ENCODE assay signal across 33 mouse cellular contexts in genomic region chr4:129451471-129452169, GRCm38 (mm10). TPM values are rescaled to one million over a fixed set of nuclear protein-coding genes. Genes with fewer than 3 reads are reported as not detected.
DNase-seq lines count a peak whose midpoint lies in the region; ATAC-seq and TF ChIP-seq lines count a peak whose summit lies in the region.
"Had no signal": no experiment of that assay in that cellular context is flagged by ENCODE, and none has a peak within 500 bp of the region (broad histone marks: within the 10 kb centered on the region; RNA-seq: fewer than 3 reads in every experiment).

No protein-coding gene starts in this region.

- H3K27me3 ChIP-seq in intestine, postnatal 0 days (replicated peaks; ENCODE audit: control insufficient read depth, insufficient read depth, low read length) = no peaks in the 10 kb centered on the region
- no peaks in the 10 kb centered on the region for H3K27me3 ChIP-seq in intestine, embryonic 16.5 days (replicated peaks; ENCODE audit: control insufficient read depth, insufficient read depth, low read length)
- H3K27me3 ChIP-seq in midbrain, embryonic 11.5 days (ENCODE audit: control insufficient read depth, insufficient read depth, low read length) = no peaks in the 10 kb centered on the region
- H3K27me3 ChIP-seq in midbrain, embryonic 13.5 days = no peaks in the 10 kb centered on the region
- H3K27me3 ChIP-seq: embryonic facial prominence, embryonic 12.5 days; forebrain, embryonic 15.5 days; heart, embryonic 12.5 days; kidney, embryonic 15.5 days; liver, embryonic 15.5 days; midbrain, embryonic 12.5 days had no signal

- H3K36me3 ChIP-seq in intestine, postnatal 0 days (ENCODE audit: control insufficient read depth, insufficient read depth) = no peaks in the 10 kb centered on the region
- H3K36me3 ChIP-seq in intestine, embryonic 16.5 days (ENCODE audit: control insufficient read depth, insufficient read depth, low read length) = no peaks in the 10 kb centered on the region
- no peaks in the 10 kb centered on the region for H3K36me3 ChIP-seq in midbrain, embryonic 11.5 days (ENCODE audit: control insufficient read depth, insufficient read depth, low read length)
- H3K36me3 ChIP-seq in midbrain, embryonic 13.5 days = no peaks in the 10 kb centered on the region
- H3K36me3 ChIP-seq: embryonic facial prominence, embryonic 12.5 days; forebrain, embryonic 10.5 days; forebrain, embryonic 15.5 days; heart, embryonic 12.5 days; kidney, embryonic 15.5 days; liver, embryonic 15.5 days; midbrain, embryonic 12.5 days had no signal

- peak; percentile 28 for DNase-seq in midbrain, embryonic 11.5 days (ENCODE audit: low spot score, missing footprints)
- no peak for DNase-seq in embryo, embryonic 10 days (ENCODE audit: low spot score)
- DNase-seq: adrenal gland, adult 8-10 months; cerebellum, adult 8-10 months; cerebellum, postnatal 25 days; gastrocnemius, postnatal 36 days; heart, adult 2 months; kidney, adult 18-20 months; kidney, postnatal 25 days; layer of hippocampus, postnatal 36 days; left cerebral cortex, postnatal 4 days; lung, postnatal 10 days; thymus, postnatal 14 days had no signal

- ATAC-seq in intestine, postnatal 0 days = peak; percentile 43; the same call in 1 of the 2 replicates
- no peak for ATAC-seq in intestine, embryonic 16.5 days
- ATAC-seq in midbrain, embryonic 11.5 days (ENCODE audit: low FRiP score) = no peak
- no peak for ATAC-seq in midbrain, embryonic 13.5 days
- ATAC-seq in megakaryocyte progenitor cell, adult 5-6 weeks (replicated peaks; ENCODE audit: poor library complexity) = peak; percentile 53
- ATAC-seq in monocyte, adult 5-6 weeks (replicated peaks; ENCODE audit: insufficient number of reproducible peaks, low FRiP score, low TSS enrichment, poor library complexity, severe bottlenecking) = no peak
- ATAC-seq: forebrain, embryonic 15.5 days had no signal

- no peaks in the 10 kb centered on the region for H3K9me3 ChIP-seq in intestine, postnatal 0 days (ENCODE audit: control insufficient read depth)
- no peaks in the 10 kb centered on the region for H3K9me3 ChIP-seq in intestine, embryonic 16.5 days (ENCODE audit: control insufficient read depth, low read length)
- H3K9me3 ChIP-seq in midbrain, embryonic 11.5 days (ENCODE audit: control insufficient read depth, low read length) = no peaks in the 10 kb centered on the region
- no peaks in the 10 kb centered on the region for H3K9me3 ChIP-seq in midbrain, embryonic 13.5 days
- H3K9me3 ChIP-seq: embryonic facial prominence, embryonic 12.5 days; forebrain, embryonic 10.5 days; forebrain, embryonic 15.5 days; heart, embryonic 12.5 days; kidney, embryonic 15.5 days; liver, embryonic 15.5 days; midbrain, embryonic 12.5 days had no signal

- no peak overlapping the region for H3K27ac ChIP-seq in intestine, postnatal 0 days (ENCODE audit: low read depth, low read length)
- H3K27ac ChIP-seq in intestine, embryonic 16.5 days (ENCODE audit: low read length) = no peak overlapping the region
- no peak overlapping the region for H3K27ac ChIP-seq in midbrain, embryonic 11.5 days (ENCODE audit: low read depth, low read length)
- H3K27ac ChIP-seq in midbrain, embryonic 13.5 days = no peak overlapping the region
- H3K27ac ChIP-seq: embryonic facial prominence, embryonic 12.5 days; forebrain, embryonic 10.5 days; forebrain, embryonic 15.5 days; heart, adult 2 months; hindbrain, embryonic 14.5 days; kidney, embryonic 15.5 days; liver, embryonic 15.5 days; midbrain, embryonic 12.5 days had no signal

- H3K4me1 ChIP-seq in intestine, postnatal 0 days (replicated peaks; ENCODE audit: control insufficient read depth, insufficient read depth, low read length) = no peaks in the 10 kb centered on the region
- no peaks in the 10 kb centered on the region for H3K4me1 ChIP-seq in intestine, embryonic 16.5 days (ENCODE audit: control insufficient read depth, insufficient read depth, low read length)
- H3K4me1 ChIP-seq in midbrain, embryonic 11.5 days (ENCODE audit: control insufficient read depth, insufficient read depth, low read length) = no peaks in the 10 kb centered on the region
- H3K4me1 ChIP-seq in midbrain, embryonic 13.5 days (replicated peaks) = no peaks in the 10 kb centered on the region
- H3K4me1 ChIP-seq: embryonic facial prominence, embryonic 12.5 days; forebrain, embryonic 10.5 days; kidney, embryonic 15.5 days; midbrain, embryonic 12.5 days had no signal

- H3K9ac ChIP-seq in intestine, postnatal 0 days (ENCODE audit: low read depth, low read length) = no peak overlapping the region
- H3K9ac ChIP-seq in intestine, embryonic 16.5 days (ENCODE audit: low read depth, low read length) = no peak overlapping the region
- H3K9ac ChIP-seq in midbrain, embryonic 11.5 days (ENCODE audit: low read length) = no peak overlapping the region
- H3K9ac ChIP-seq in midbrain, embryonic 13.5 days (replicated peaks) = no peak overlapping the region
- H3K9ac ChIP-seq: embryonic facial prominence, embryonic 12.5 days; forebrain, embryonic 15.5 days; heart, embryonic 12.5 days; hindbrain, embryonic 14.5 days; kidney, embryonic 15.5 days; liver, embryonic 15.5 days; midbrain, embryonic 12.5 days had no signal

- H3K4me3 ChIP-seq in intestine, postnatal 0 days (ENCODE audit: low read depth, low read length) = no peak overlapping the region
- no peak overlapping the region for H3K4me3 ChIP-seq in intestine, embryonic 16.5 days (ENCODE audit: low read length)
- H3K4me3 ChIP-seq in midbrain, embryonic 11.5 days (ENCODE audit: low read depth, low read length) = no peak overlapping the region
- H3K4me3 ChIP-seq in midbrain, embryonic 13.5 days (replicated peaks) = no peak overlapping the region
- H3K4me3 ChIP-seq: embryonic facial prominence, embryonic 12.5 days; forebrain, embryonic 10.5 days; forebrain, embryonic 15.5 days; heart, adult 2 months; heart, embryonic 12.5 days; kidney, embryonic 15.5 days; liver, embryonic 15.5 days; midbrain, embryonic 12.5 days had no signal

- 75% methylated on average over 15 of the region's 15 CpGs for WGBS in intestine, postnatal 0 days
- WGBS in intestine, embryonic 16.5 days = 81% methylated on average over 15 of the region's 15 CpGs
- 87% methylated on average over 15 of the region's 15 CpGs for WGBS in midbrain, embryonic 11.5 days
- 86% methylated on average over 15 of the region's 15 CpGs for WGBS in midbrain, embryonic 13.5 days

- no peak overlapping the region for H3K4me2 ChIP-seq in intestine, postnatal 0 days (replicated peaks; ENCODE audit: low read depth)
- no peak overlapping the region for H3K4me2 ChIP-seq in intestine, embryonic 16.5 days (ENCODE audit: low read depth, low read length)
- no peak overlapping the region for H3K4me2 ChIP-seq in midbrain, embryonic 11.5 days
- H3K4me2 ChIP-seq in midbrain, embryonic 13.5 days (replicated peaks) = no peak overlapping the region
- H3K4me2 ChIP-seq: embryonic facial prominence, embryonic 12.5 days; forebrain, embryonic 15.5 days; heart, embryonic 12.5 days; hindbrain, embryonic 14.5 days; kidney, embryonic 15.5 days; liver, embryonic 15.5 days; midbrain, embryonic 12.5 days had no signal

- no peak for TF ChIP-seq CTCF in intestine, postnatal 0 days (IDR thresholded peaks at IDR 0.05; ENCODE audit: low read depth)

RNA-seq across cellular contexts. Expression of gene Bsdc1, which starts 9.8 kb away (rescaled TPM):
- 23.6 and 24.8 TPM in 2 replicates for polyA plus RNA-seq in intestine, postnatal 0 days (2015; fragmentation: Nextera tagmentation; extraction: Ambion mirVana)
- polyA plus RNA-seq in intestine, embryonic 16.5 days (2015; fragmentation: Nextera tagmentation; extraction: Ambion mirVana) = 24.5 and 24.7 TPM in 2 replicates
- 23.3 and 23.7 TPM in 2 replicates for polyA plus RNA-seq in midbrain, embryonic 11.5 days (2014; fragmentation: Nextera tagmentation; extraction: Ambion mirVana)
- 34.0 and 36.7 TPM in 2 replicates for polyA plus RNA-seq in midbrain, embryonic 13.5 days (2015; fragmentation: Nextera tagmentation; extraction: Ambion mirVana)
- total RNA-seq in megakaryocyte progenitor cell, adult 5-6 weeks (2015) = 14.4 and 14.6 TPM in 2 replicates
- total RNA-seq in megakaryocyte progenitor cell, adult 5-6 weeks (2017) = 23.1 and 24.8 TPM in 2 replicates
- 52.2 to 66.3 TPM (median 52.5 TPM) in 3 replicates for total RNA-seq in monocyte, adult 5-6 weeks (2017)

RNA-seq across cellular contexts. Expression of gene Zbtb8b, which starts 11.0 kb away (rescaled TPM):
- polyA plus RNA-seq in intestine, postnatal 0 days (2015; fragmentation: Nextera tagmentation; extraction: Ambion mirVana) = 0.14 and 0.29 TPM in 2 replicates
- polyA plus RNA-seq in intestine, embryonic 16.5 days (2015; fragmentation: Nextera tagmentation; extraction: Ambion mirVana) = 1.1 and 1.2 TPM in 2 replicates
- polyA plus RNA-seq in midbrain, embryonic 11.5 days (2014; fragmentation: Nextera tagmentation; extraction: Ambion mirVana) = 2.0 and 2.4 TPM in 2 replicates
- polyA plus RNA-seq in midbrain, embryonic 13.5 days (2015; fragmentation: Nextera tagmentation; extraction: Ambion mirVana) = 12.0 TPM in 2 replicates
- not detected in 2 replicates for total RNA-seq in megakaryocyte progenitor cell, adult 5-6 weeks (2015)
- total RNA-seq in megakaryocyte progenitor cell, adult 5-6 weeks (2017) = not detected in 2 replicates
- total RNA-seq in monocyte, adult 5-6 weeks (2017) = not detected in 3 replicates
- total RNA-seq: gastrocnemius, adult 18-20 months; gastrocnemius, postnatal 36 days; hematopoietic stem cell, adult 5-6 weeks; liver, adult 2 months; megakaryocyte, adult 5-6 weeks had no signal
- polyA plus RNA-seq: liver, adult 2 months had no signal

RNA-seq across cellular contexts. Expression of gene Tssk3, which starts 39.2 kb away (rescaled TPM):
- not detected in 2 replicates for polyA plus RNA-seq in intestine, postnatal 0 days (2015; fragmentation: Nextera tagmentation; extraction: Ambion mirVana)
- polyA plus RNA-seq in intestine, embryonic 16.5 days (2015; fragmentation: Nextera tagmentation; extraction: Ambion mirVana) = not detected in 2 replicates
- not detected in 2 replicates for polyA plus RNA-seq in midbrain, embryonic 11.5 days (2014; fragmentation: Nextera tagmentation; extraction: Ambion mirVana)
- 0.16 and 0.26 TPM in 2 replicates for polyA plus RNA-seq in midbrain, embryonic 13.5 days (2015; fragmentation: Nextera tagmentation; extraction: Ambion mirVana)
- total RNA-seq in megakaryocyte progenitor cell, adult 5-6 weeks (2015) = not detected in 2 replicates
- total RNA-seq in megakaryocyte progenitor cell, adult 5-6 weeks (2017) = not detected in 2 replicates
- total RNA-seq in monocyte, adult 5-6 weeks (2017) = not detected in 3 replicates
- total RNA-seq: adrenal gland, adult 8-10 months; gastrocnemius, adult 18-20 months; gastrocnemius, postnatal 36 days; heart, adult 2 months; hematopoietic stem cell, adult 5-6 weeks; layer of hippocampus, postnatal 36 days; liver, adult 2 months; megakaryocyte, adult 5-6 weeks had no signal
- polyA plus RNA-seq: embryonic facial prominence, embryonic 12.5 days; forebrain, embryonic 10.5 days; heart, embryonic 12.5 days; heart, postnatal 0 days; kidney, embryonic 15.5 days; liver, adult 2 months; midbrain, embryonic 12.5 days; stomach, embryonic 14.5 days; urinary bladder, adult 2 months had no signal

RNA-seq across cellular contexts. Expression of gene Fam229a, which starts 39.4 kb away (rescaled TPM):
- polyA plus RNA-seq in intestine, postnatal 0 days (2015; fragmentation: Nextera tagmentation; extraction: Ambion mirVana) = 0.22 TPM in 1 of 2 replicates, not detected in the other
- not detected in 2 replicates for polyA plus RNA-seq in intestine, embryonic 16.5 days (2015; fragmentation: Nextera tagmentation; extraction: Ambion mirVana)
- not detected in 2 replicates for polyA plus RNA-seq in midbrain, embryonic 11.5 days (2014; fragmentation: Nextera tagmentation; extraction: Ambion mirVana)
- polyA plus RNA-seq in midbrain, embryonic 13.5 days (2015; fragmentation: Nextera tagmentation; extraction: Ambion mirVana) = not detected in 2 replicates
- not detected in 2 replicates for total RNA-seq in megakaryocyte progenitor cell, adult 5-6 weeks (2015)
- not detected in 2 replicates for total RNA-seq in megakaryocyte progenitor cell, adult 5-6 weeks (2017)
- not detected in 3 replicates for total RNA-seq in monocyte, adult 5-6 weeks (2017)
- total RNA-seq: gastrocnemius, adult 18-20 months; gastrocnemius, postnatal 36 days; hematopoietic stem cell, adult 5-6 weeks; layer of hippocampus, postnatal 36 days; left cerebral cortex, postnatal 4 days; liver, adult 2 months; megakaryocyte, adult 5-6 weeks had no signal
- polyA plus RNA-seq: forebrain, embryonic 10.5 days; forebrain, embryonic 15.5 days; heart, adult 2 months; kidney, embryonic 15.5 days; midbrain, embryonic 12.5 days; stomach, embryonic 14.5 days had no signal

Comparison
In these comparisons a context has a peak if more than half of its experiments do, and no peak if none do; other contexts are left out.
1. ATAC-seq: peak in intestine, postnatal 0 days (single experiment) and megakaryocyte progenitor cell, adult 5-6 weeks (single experiment); none in intestine, embryonic 16.5 days (single experiment), midbrain, embryonic 11.5 days (single experiment), midbrain, embryonic 13.5 days (single experiment) and monocyte, adult 5-6 weeks (single experiment).